Mouse (Mus musculus) adrenal gland, postnatal 10 days (tissue): ENCODE results near the gene Otogl. TPM values are rescaled to one million over a fixed set of nuclear protein-coding genes. Genes with fewer than 3 reads are reported as not detected.

ENCODE experiments used
- total RNA-seq, 2 experiments: library from RNA; stranded (reverse); gene quantifications; 2 replicates each; pipeline ENCODE4 v1.2.3; 2021

Otogl gene
- total RNA-seq, 2 experiments from 2014 or later = 0.09 to 0.15 TPM

Other genes with a start within 250 kb of the Otogl start
- gene Ptprq, start 192.1 kb downstream of the Otogl start, total RNA-seq = under 1 TPM; 0.12 to 0.18 TPM